Mouse (Mus musculus) cerebellum, adult 2 months (tissue): ENCODE measurements around the gene Agap2. TPM values are rescaled to one million over a fixed set of nuclear protein-coding genes. Genes with fewer than 3 reads are reported as not detected.

Experiments
- DNase-seq, 2 experiments: peaks; one replicate each; pipeline ENCODE4 v3.0.0; 2021
- H3K27ac ChIP-seq: fragments of 200-500 bp; 2 replicates; pipeline ENCODE4 v1.5.1; 2012; ENCODE audit warnings: low read length, control low read depth, inconsistent platforms; ENCODE audit not compliant: insufficient read depth
- H3K27me3 ChIP-seq: fragments of 200-500 bp; 2 replicates; pipeline ENCODE4 v1.6.1; 2012; ENCODE audit warnings: inconsistent platforms, mild to moderate bottlenecking, low read length, moderate library complexity; ENCODE audit not compliant: control insufficient read depth, insufficient read depth
- H3K4me1 ChIP-seq: fragments of 200-500 bp; 2 replicates; pipeline ENCODE4 v1.6.1; 2011; ENCODE audit warnings: low read length; ENCODE audit not compliant: control insufficient read depth, insufficient read depth
- H3K4me3 ChIP-seq: fragments of 200-500 bp; replicated peaks from 2 replicates; pipeline ENCODE3; 2011; ENCODE audit warnings: mild to moderate bottlenecking, low read depth, low read length, control low read depth; ENCODE audit not compliant: insufficient read depth
- CTCF ChIP-seq: fragments of 200-500 bp; IDR thresholded peaks from 2 replicates; pipeline ENCODE4 v1.5.1; 2011; ENCODE audit warnings: low read depth, mild to moderate bottlenecking, control low read depth, low read length, moderate library complexity, borderline replicate concordance; ENCODE audit not compliant: insufficient read depth
- POLR2A ChIP-seq: fragments of 200-500 bp; IDR thresholded peaks from 2 replicates; pipeline ENCODE4 v1.6.1; 2011; ENCODE audit warnings: low read length, control low read depth, borderline replicate concordance; ENCODE audit not compliant: insufficient read depth
- WGBS: fragments of 180-500 bp; shearing (Covaris S2); methylation state at CpG from one replicate; pipeline ENCODE4 v1.1.7; 2018; 5-methylcytosine and 5-hydroxymethylcytosine counted together
- polyA plus RNA-seq: library from polyadenylated mRNA; depleted of rRNA; stranded (reverse); fragments of >200 nt; gene quantifications from 2 replicates; pipeline ENCODE4 v1.2.3, GENCODE M21; 2012

Agap2 gene
- polyA plus RNA-seq, 1 experiment, result 99.5 TPM

- Histone ChIP-seq H3K4me1 (peaks cover 13% of the 10 kb centered on the region), H3K27me3 (no peaks in the 10 kb centered on the region), H3K27ac (no peak overlapping the region), H3K4me3 (no peak overlapping the region)
- TF ChIP-seq POLR2A (no peak), CTCF (no peak)
- no peak for DNase-seq
- 57% methylated on average over 8 of the region's 8 CpGs for WGBS
Observed at GRCm38 (mm10) chr10:127075651-127076050, 567 bp downstream of the Agap2 start.

GRCm38 (mm10) chr10:127076082-127076481 lies 998 bp downstream of the Agap2 start:
- Histone ChIP-seq H3K4me3 (no peak overlapping the region), H3K27ac (no peak overlapping the region), H3K27me3 (no peaks in the 10 kb centered on the region), H3K4me1 (peaks cover 12% of the 10 kb centered on the region)
- DNase-seq, result no peak
- TF ChIP-seq POLR2A (no peak), CTCF (no peak)
- WGBS, result 46% methylated on average over 4 of the region's 4 CpGs

GRCm38 (mm10) chr10:127077515-127077914 lies 2.4 kb downstream of the Agap2 start:
- Histone ChIP-seq H3K27ac (no peak overlapping the region), H3K4me3 (no peak overlapping the region), H3K27me3 (no peaks in the 10 kb centered on the region), H3K4me1 (peaks cover 13% of the 10 kb centered on the region)
- TF ChIP-seq CTCF (no peak), POLR2A (no peak)
- 20% methylated on average over 10 of the region's 10 CpGs for WGBS
- DNase-seq, result no peak

- no peak for TF ChIP-seq POLR2A
- no peak for TF ChIP-seq CTCF
- H3K27ac ChIP-seq, result no peak overlapping the region
- peak overlapping the region; percentile 99 for H3K4me3 ChIP-seq
- H3K4me1 ChIP-seq, result peaks cover 19% of the 10 kb centered on the region
- WGBS, result 5% methylated on average over 12 of the region's 12 CpGs
- peak in 1 of 2 experiments; percentile 36 for DNase-seq
- no peaks in the 10 kb centered on the region for H3K27me3 ChIP-seq
Observed at GRCm38 (mm10) chr10:127078001-127078676, 3.1 kb downstream of the Agap2 start.

- peak; percentile 79 to 84 for DNase-seq
- 1% methylated on average over 36 of the region's 49 CpGs for WGBS
- H3K4me1 ChIP-seq, result peaks cover 26% of the 10 kb centered on the region
- peak overlapping the region; percentile 99 for H3K4me3 ChIP-seq
- no peak for TF ChIP-seq CTCF
- peak; percentile 37; the same call in 1 of the 2 replicates for TF ChIP-seq POLR2A
- H3K27ac ChIP-seq, result peak overlapping the region; percentile 97
- H3K27me3 ChIP-seq, result no peaks in the 10 kb centered on the region
Observed at GRCm38 (mm10) chr10:127078677-127079575, 3.8 kb downstream of the Agap2 start.

GRCm38 (mm10) chr10:127079665-127080391 lies 4.7 kb downstream of the Agap2 start:
- H3K4me1 ChIP-seq, result peaks cover 29% of the 10 kb centered on the region

GRCm38 (mm10) chr10:127080901-127081780 lies 6.1 kb downstream of the Agap2 start:
- WGBS, result 2% methylated on average over 48 of the region's 48 CpGs
- H3K4me3 ChIP-seq, result peak overlapping the region; percentile 99
- peak; percentile 79 for DNase-seq
- peak overlapping the region; percentile 97 for H3K27ac ChIP-seq
- no peak for TF ChIP-seq CTCF
- peak; percentile 50; the same call in 1 of the 2 replicates for TF ChIP-seq POLR2A
- no peaks in the 10 kb centered on the region for H3K27me3 ChIP-seq
- peaks cover 29% of the 10 kb centered on the region for H3K4me1 ChIP-seq

More at GRCm38 (mm10) chr10:127079665-127080391, 4.7 kb downstream of the Agap2 start:
- H3K27me3 ChIP-seq, result no peaks in the 10 kb centered on the region
- DNase-seq, result peak; percentile 70 to 76
- TF ChIP-seq CTCF (peak; percentile 21; the same call in 1 of the 2 replicates), POLR2A (no peak)
- 1% methylated on average over 70 of the region's 70 CpGs for WGBS
- H3K4me3 ChIP-seq, result peak overlapping the region; percentile 99
- H3K27ac ChIP-seq, result peak overlapping the region; percentile 97
